Mouse (Mus musculus): ENCODE data around the gene Akr1c20.

The Akr1c20 gene

DNA sequence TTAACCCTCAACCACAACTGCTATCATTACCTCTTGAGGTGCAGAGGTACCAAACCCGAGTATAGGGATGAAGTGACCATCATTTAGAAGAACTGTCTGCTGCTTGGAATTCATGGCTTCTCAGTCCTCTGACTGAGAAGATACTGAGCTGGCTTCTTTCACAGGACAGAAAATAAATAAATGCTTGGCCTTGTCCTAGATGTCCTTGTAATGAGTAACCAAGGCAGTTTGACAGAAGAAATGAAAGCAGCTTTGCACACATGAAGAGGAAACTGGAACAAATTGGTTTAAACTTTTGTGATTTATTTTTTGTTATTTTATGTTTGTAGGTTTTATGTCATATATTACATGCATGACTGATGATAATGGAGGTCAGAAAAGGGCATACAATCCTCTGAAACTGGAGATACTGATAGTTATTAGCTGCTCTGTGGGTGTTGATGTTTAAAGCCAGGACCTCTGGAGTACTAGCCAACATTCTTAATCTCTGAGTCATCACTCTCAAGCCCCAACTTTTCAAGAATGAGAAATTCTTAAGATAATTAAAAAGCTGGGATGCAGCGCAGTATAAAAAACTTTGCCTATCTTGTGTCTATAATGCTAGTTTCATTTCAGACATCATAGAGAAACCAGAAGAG lies at the start of gene Akr1c20:
Akr1c20 (minus strand) TSS at position 145 of the 638 bp plus-strand sequence.
- in situ Hi-C loops (cut with MboI; ENCODE audit: unreplicated experiment in 2 of 2): no loop called here

DNA sequence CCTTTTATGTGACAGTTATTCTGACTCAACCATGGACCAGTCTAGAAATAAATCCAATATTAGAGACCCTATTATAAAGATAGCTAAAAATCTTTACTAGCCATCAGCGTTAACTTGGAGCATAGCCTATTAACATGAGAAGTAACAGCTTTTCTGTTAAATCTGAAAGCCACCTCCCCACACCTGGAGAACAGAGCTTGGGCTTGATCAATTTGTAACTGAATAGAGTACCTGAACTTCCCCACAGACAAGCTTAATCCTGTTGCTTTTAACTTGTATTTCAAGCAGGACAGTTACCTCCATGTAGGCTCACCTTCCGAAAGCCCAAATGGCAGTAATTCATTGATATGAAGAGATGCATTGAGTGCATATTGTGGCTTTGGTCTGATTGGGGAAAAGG lies 42.9 kb upstream of the Akr1c20 start:
- in situ Hi-C loops (cut with MboI; ENCODE audit: unreplicated experiment in 2 of 2): no loop called here

DNA sequence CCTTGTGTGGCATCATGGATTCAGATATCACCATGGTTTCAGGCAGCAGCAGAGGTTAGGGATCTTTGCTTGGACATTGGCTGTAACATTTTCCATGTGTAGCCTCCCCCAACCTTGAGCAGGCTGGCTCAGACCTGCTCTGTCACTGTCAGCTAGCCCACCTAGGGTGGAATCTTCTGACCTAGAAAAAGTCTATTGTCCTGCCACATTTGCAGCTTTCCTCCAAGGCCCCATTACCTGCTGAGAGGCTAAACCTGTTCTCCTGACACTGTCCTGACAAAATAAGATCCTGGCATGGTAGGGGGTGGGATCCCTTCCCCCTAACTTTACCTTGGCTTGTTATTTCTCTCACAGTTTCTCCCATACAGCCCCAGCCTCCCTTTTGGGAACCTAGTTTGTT lies 37.4 kb upstream of the Akr1c20 start:
- in situ Hi-C loops (cut with MboI; ENCODE audit: unreplicated experiment in 2 of 2): no loop called here

DNA sequence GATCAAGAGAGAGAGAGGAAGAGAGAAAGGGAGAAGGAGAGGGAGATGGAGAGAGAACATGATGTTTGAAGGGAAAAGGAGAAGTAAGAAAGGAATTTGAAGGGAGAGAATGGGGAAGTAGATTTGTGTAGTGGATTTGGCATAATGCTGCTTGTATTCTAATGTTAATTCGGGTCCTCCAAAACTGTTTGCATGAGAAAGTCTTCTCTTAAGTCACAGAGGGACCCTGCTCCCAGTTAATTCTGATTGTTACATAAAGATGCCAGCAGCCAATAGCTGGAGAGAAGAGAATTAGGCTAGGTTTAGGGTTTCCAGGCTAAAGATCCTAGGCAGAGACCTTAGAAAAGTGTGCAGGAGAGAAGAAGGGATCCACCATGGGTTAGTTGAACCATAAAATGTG lies 36.0 kb upstream of the Akr1c20 start:
- in situ Hi-C loops (cut with MboI; ENCODE audit: unreplicated experiment in 2 of 2): no loop called here

DNA sequence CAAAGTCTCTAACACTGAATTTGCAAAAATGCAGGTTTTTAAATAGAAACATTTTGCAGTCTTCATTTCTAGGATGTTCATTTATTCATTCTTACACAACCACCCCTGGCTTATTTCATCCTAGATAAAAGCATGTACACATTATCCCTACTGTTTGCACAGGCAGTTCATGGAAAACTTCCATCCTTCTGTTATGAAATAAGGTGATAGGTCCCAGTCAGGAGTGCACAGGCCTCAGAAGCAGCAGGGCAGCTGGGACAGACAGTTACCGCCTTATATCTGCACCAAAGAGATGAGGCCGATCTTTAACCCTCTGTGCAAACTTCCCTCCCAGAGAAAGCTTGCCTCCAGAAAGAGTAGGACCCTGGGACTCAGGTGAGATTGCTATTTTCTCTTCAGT lies 8.3 kb downstream of the Akr1c20 start:
- in situ Hi-C loops (cut with MboI; ENCODE audit: unreplicated experiment in 2 of 2): no loop called here

DNA sequence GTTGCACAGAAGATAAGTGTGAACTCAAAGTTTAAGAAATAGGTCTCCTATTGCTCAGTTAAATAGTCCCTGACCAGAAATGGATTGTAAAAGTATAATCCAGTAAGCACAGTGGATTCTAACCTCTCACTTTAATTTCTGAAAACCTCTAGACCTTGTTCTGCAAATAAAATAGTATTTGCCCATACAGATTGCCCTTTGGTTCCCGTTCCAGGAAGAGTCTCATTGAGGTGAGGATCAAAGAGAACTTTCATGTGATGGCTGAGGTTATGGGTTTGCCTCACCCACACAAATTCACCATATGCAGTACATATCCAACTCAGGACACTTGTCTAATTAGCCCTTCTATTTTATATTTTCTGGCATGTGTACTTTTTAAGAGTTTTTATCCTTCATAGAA lies 55.2 kb downstream of the Akr1c20 start:
- in situ Hi-C loops (cut with MboI; ENCODE audit: unreplicated experiment in 2 of 2): no loop called here

DNA sequence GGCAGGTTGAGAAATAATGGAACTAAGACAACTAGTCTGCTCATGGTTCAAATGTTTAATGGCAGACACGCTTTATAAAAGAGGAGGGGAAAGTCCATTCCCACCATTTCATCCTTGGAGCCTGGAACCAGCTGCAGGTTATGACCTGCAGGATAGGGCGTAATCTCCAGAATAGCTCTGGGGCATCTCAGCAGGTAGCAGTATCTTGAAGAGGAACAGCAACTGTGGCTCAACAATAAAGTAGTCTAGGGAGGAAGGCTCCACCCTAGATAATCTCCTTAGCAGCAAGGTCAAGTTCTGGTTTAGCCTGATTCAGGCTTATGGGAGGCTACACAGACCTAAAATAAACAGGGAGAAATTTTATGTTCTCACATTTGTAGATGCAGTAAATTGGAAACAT lies 57.5 kb downstream of the Akr1c20 start:
- in situ Hi-C loops (cut with MboI; ENCODE audit: unreplicated experiment in 2 of 2): no loop called here
